Mouse (Mus musculus): ENCODE data around the gene Zmat1.

Gene Zmat1

DNA sequence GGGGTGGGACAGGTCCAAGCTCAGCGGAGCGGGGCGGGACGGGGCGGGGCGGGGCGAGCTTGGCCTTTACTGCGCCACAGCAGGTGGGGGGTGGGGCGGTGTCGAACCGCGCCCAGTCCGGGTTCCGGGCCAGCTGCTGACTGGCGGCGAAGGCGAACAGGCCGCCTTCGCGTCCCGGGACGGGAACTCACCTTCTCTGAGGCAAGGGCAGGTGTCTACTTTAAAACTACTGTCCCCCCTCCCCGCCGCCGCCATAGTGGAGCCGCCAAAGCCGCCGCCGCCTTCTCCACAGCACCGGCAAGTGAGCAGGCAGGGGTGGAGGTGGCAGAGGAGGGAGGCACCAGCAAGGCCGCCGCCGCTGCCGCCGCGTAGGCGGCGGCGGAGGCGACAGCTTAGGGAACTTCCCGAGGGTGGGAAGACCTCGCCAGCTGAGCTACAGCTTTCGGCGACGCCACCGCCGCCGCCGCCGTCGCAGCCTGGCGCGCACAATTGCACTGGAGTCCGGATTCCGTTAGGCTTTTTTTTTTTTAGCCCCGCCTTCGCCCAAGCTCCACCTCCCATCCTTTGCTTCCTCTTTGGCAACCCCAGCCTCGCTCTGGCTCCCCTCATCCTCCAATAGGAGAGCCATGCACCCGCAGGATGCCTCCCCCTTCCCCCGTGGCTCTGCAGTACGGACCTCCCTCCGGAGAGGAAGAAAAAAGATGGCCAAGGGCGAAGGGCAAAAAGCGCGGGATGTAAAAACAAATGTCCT is at the start of gene Zmat1:
Gene Zmat1, minus strand, starts transcription at position 490 of the 751 bp plus-strand sequence.
- DNase-seq (ENCODE audit: low spot score): peak; percentile 95

DNA sequence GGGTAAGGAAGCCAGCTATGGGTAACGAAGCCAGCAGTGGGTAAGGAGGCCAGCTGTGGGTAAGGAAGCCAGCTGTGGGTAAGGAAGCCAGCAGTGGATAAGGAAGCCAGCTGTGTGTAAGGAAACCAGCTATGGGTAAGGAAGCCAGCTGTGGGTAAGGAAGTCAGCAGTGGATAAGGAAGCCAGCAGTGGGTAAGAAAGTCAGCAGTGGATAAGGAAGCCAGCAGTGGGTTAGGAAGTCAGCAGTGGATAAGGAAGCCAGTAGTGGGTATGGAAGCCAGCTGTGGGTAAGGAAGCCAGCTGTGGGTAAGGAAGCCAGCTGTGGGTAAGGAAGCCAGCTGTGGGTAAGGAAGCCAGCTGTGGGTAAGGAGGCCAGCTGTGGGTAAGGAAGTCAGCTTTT is 44.9 kb upstream of the Zmat1 start:
- DNase-seq (ENCODE audit: low spot score): peak; percentile 4

DNA sequence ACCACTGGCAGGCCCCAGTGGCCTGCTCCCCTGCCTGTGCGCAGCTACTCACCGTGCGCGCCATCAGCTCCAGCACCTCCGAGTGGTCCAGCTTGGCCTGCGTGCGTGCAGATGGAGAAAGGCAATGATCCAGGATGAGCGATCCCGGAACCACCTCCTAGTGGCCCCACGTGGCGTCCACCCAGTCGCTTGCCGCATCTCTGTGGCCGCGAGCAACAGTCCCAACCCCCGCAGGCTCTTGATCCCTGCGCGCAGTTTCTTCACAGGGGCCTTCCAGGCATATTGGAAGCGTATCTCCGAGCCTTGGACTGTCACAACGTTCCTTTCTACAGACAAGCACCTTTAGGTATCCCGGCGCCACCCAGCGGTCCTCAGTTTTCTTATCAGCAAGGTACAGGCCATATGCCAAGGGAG is 27.0 kb upstream of the Zmat1 start:
- DNase-seq (ENCODE audit: low spot score): no peak

DNA sequence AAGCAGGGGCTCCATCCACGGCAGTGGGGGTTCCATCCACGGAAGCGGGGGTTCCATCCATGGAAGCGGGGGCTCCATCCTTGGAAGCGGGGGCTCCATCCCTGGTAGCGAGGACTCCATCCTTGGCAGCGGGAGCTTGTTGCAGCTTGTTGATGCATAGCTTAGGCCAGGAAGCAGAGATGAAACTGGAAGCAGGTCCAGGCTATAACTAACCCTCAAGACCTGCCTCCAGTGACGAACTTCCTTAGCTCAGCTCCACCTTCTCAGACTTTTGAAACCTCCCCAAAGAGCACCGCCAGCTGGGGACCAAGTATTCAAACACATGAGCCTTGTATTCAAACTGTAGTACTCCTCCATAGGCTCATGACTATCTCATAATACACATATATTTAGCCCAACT is 16.1 kb upstream of the Zmat1 start:
- DNase-seq (ENCODE audit: low spot score): no peak

GRCm38 (mm10) chrX:135011381-135011780 is 2.4 kb upstream of the Zmat1 start:
- no peak for DNase-seq (ENCODE audit: low spot score)

DNA sequence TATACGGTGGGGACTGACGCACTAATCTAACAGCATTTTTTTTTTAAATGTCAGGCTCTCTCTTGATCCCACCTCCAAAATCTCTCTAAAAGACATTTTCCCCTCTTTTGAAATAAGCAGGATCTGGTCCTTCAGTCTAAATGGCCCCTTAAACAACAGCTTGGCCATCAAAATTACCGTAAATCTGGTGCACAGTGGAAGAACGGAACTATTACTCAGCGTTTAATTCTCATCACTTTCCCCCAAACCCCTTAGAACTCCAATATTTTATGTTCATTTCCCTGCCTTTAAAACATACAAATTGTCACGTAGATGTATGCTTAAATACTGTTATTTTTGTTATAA is 434 bp upstream of the Zmat1 start:
- no peak for DNase-seq (ENCODE audit: low spot score)

GRCm38 (mm10) chrX:135008021-135008420 is 988 bp downstream of the Zmat1 start:
- DNase-seq (ENCODE audit: low spot score): peak; percentile 51

DNA sequence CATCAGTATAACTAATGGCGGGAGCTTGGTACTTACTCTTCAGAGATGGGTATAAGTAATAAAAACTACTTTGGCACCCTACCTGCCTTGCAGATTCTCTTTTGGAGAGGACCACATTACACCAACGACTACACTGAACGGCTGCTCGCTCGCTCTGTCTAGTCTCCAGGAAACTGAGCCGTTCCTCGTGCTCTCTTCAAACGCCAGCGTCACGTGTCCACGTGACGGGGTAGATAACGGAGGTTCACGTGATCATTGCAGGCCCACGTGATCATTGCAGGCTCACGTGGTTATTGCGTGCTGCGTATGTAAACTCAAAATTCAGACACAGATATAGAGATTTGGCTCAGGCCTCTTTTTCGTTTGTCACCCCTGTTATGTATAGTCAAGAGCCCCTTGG is 44.5 kb downstream of the Zmat1 start, which contains the start of gene Nxf2:
Gene Nxf2, minus strand, starts transcription at position 209 of the 400 bp plus-strand sequence.
- DNase-seq (ENCODE audit: low spot score): no peak

DNA sequence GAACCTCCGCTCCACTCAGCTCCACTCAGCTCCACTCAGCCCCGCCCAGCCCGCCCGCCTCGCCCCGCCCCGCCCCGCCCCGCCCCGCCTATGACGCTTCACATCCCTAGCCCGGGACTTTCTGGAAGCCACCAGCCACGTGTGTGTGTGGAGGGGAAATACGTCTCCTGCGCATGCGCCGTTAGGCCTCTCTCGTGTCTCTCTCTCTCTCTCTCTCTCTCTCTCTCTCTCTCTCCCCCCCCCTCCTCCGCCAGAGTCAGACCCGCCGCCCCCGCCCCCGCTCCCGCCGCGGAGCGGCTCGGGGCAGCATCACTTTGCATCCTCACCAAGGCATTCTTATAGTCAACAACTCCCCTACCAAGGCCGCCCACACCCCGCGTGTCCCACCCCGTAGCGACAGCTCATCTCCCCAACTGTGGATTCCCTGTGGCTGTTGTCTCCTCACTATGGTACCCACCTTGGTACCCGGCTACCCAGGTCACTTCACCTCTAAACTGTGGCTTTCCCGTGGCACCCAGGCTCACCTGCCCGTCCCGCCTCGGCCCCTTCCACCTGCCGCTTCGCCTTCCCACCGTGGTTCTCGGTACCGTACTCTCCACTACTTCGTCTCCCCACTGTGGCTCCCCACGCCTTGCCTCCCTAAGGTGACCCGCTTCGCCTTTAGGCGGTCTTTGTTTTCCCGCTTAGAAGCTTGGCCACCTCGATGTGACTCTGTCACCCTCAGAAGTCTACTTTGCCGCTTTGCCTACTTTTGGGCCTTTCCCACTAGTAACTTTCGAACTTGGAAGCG is 45.5 kb downstream of the Zmat1 start:
- no peak for DNase-seq (ENCODE audit: low spot score)

DNA sequence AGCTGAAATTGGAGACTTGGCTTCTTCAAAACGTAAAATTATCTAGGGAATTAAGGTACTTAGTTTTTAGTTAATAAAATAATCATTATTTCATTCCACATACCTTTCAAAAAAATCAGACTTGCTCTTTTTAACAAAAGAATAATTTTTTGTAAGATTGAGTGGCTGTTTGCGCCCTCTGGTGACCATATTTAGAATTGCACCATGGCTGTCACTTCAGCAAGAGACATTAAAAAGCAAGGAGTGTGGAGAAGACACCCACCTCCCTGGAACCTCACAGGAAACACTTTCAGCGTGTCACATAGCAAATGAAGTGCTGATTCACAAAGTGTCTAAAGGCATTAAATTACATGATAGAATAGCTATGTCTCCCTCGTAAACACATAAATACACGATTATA is 78.6 kb downstream of the Zmat1 start:
- DNase-seq (ENCODE audit: low spot score): peak; percentile 48

- no peak for DNase-seq (ENCODE audit: low spot score)
Observed at GRCm38 (mm10) chrX:134929927-134930326, 79.1 kb downstream of the Zmat1 start.

- DNase-seq (ENCODE audit: low spot score): peak; percentile 60
Observed at GRCm38 (mm10) chrX:134925058-134925457, 84.0 kb downstream of the Zmat1 start.

- no peak for DNase-seq (ENCODE audit: low spot score)
Observed at GRCm38 (mm10) chrX:134923675-134924424, 85.2 kb downstream of the Zmat1 start.

All from adipocyte (in vitro differentiated cells).